Mouse (Mus musculus) fat pad, adult 2 months (tissue): Measurements from ENCODE around the gene Ghrhr.

ENCODE experiments used
- DNase-seq: peaks from one replicate; pipeline ENCODE4 v3.0.0-alpha.2; 2011; ENCODE audit warnings: low read depth, low spot score; ENCODE audit errors: extremely low read depth

Gene Ghrhr

GRCm38 (mm10) chr6:55376076-55376475 is at the start of gene Ghrhr:
Gene Ghrhr, plus strand, starts transcription at chr6:55376295.
- DNase-seq: no peak

DNA sequence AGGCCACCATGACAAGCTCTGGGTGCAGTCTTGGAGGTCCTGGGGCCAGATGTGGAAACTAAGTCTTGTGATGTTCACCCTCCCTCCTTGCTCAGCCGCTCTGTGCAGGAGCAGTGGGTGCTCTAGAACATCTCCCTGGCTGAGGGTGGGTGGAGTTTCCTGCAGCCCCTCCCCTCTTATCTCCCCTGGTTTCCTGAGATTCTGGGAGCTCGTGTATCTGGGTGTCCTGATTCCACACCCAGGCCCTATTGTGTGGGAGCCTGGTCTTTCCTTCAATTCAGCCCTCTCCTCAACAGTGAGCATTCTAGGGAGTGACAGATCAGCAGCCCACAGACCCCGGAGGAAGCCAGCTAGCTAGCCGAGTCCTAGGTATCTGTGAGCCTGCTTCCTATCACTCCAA is 49.8 kb upstream of the Ghrhr start:
- DNase-seq: no peak

DNA sequence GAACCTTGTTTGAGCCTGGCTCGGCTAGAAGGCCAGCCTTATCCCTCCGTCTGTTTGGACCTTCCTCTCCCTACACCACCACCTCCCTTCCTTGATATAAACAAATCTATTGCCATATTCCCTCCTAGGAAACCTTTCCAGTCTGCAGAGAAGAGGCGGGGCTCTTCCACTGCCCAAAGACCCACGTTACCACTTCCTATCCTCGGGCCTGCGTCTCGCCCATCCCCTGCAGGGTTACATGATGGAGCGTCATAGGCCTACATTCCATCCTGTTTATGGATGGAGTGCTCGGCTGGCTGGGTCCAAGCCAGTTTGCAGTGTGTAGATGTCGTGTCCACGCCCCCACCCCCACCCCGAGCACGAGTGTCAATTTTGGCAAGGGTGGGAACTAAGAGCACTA is 48.8 kb upstream of the Ghrhr start:
- no peak for DNase-seq

GRCm38 (mm10) chr6:55328179-55328578 is 47.9 kb upstream of the Ghrhr start:
- no peak for DNase-seq

- no peak for DNase-seq
Observed at GRCm38 (mm10) chr6:55331315-55331714, 44.8 kb upstream of the Ghrhr start.

DNA sequence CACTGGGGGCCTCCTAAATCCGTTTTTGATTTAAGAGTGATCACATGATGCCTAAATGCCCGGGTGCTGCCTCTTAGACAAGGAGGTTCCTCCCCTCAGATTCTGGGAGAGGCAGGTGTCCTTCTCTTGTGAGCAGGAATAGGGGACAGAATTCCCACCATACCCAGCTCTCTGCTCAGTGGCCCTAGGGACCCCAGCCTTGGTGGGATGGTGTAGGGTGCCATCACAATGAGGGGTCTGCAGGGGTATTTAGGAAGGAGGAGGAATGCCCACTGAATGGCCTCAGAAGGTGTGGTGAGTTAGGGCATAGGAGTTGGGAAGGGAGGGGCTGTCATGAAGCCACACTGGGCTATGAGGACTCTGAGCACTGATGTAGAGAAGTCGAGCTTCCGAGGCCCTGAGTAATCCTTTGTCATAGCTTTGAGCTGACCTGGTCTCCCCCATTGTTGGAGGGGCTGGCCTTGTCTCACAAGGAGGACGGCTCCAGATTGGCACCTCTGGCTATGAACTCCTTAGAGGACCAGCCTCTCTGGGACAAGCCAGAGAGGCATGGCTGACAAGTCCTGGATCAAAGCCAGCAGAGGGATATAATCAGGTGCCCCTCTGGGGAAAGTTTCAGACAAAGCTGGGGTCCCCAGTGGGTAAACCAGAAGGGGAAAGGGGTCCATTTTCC is 43.9 kb upstream of the Ghrhr start:
- DNase-seq: no peak

DNA sequence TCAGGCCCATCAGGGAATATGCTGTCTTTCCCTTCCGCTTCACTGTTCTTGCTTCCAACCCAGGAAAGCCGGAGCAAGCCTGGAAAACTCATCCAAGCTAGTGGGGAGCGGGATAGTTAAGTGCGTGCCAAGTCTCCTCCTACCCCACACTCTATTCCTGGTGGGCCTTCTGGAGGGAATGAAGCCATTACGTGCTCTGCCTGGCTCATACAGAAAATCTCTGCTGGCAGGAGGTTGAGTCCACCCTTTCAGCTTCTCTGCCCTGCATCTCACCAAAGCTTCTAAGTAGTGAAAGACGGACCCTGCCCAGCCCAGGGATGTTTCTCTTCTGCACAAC is 43.4 kb upstream of the Ghrhr start:
- DNase-seq: no peak

- no peak for DNase-seq
Observed at GRCm38 (mm10) chr6:55335989-55336514, 40.0 kb upstream of the Ghrhr start, which contains the start of gene Aqp1. Gene Aqp1, plus strand, starts transcription at chr6:55336432.

DNA sequence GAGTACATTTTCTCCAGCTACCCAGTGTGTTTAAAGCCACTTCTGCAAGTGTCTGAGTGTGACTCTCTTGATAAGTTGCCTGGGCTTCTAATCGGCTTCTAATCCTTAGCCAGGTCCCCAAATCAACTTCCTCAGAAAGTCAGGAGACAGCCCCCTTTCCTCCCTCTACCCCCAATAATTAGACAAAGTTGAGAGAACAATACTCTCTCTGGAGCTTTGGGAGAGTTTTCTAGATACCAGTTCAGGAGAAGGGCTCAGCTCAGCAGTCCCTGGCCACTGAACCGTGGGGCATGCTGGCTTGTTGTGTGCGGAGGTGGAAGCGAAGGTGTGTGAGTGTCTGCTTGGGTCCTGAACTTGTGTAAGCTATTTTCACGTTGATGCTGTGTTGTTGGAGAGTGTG is 38.9 kb upstream of the Ghrhr start:
- no peak for DNase-seq

DNA sequence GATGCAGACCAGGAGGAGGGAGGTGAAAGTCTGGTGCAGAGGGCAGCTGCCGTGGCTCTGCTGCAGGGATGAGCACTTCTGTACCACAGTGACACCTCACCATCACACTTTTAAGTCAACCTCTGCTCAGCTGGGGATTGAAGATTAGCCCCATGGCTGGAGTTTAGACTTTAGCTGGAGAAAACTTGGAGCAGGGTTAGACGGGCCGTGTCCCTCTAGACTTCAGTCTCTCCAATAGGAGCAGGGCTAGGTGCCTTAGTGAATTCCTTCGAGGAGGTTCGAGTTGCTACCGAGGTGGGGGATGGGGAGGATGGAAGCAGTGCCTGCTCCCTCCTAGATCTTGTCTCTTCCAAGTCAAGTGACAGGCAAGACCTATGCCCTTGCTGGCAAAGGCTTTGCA is 38.0 kb upstream of the Ghrhr start:
- no peak for DNase-seq

DNA sequence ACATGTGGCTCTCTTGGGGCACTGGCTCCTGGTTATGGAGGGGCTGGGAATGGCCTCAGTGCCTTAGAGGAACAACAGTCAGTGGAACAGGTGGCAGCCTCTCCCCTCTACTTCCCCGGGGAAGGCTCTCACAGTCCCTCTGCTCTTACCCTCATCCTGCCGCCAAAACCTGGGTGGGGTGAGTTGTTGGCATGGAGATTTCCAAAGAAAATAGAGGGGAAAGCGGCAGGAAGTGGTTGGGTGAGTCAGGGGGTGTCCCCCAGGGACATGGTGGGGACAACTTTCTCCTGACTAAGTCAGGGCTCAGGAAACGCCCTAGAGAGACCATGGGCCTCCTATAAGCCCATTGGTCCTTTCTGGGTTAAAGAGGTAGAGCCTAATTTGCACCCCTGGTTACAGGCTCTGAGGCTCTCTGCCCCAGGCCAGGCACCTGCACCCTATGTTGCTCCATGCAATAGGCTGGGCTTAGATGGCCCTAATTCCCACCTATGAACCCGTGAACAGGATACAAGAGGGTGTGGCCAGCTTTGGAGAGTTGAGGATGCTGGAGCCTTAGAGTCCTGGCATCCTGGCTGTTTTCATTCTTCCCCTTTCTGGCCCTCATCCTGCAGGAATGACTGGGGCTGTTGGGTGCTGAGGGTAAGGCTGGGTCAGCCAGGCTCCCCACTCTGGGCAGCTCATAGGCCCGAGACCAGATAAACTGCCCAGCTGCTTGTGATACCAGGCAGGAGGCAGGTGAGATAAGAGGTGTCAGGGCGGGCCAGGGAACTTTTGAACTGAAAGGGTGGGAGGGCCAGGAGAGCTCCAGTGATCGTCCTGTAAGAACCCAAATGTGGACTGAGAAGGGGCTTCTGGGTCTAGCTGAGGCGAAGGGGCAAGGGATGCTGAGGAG is 36.9 kb upstream of the Ghrhr start:
- no peak for DNase-seq

- no peak for DNase-seq
Observed at GRCm38 (mm10) chr6:55341688-55342087, 34.4 kb upstream of the Ghrhr start.

GRCm38 (mm10) chr6:55342328-55342727 is 33.8 kb upstream of the Ghrhr start:
- DNase-seq: no peak

- DNase-seq: no peak
Observed at GRCm38 (mm10) chr6:55343446-55343845, 32.6 kb upstream of the Ghrhr start.

DNA sequence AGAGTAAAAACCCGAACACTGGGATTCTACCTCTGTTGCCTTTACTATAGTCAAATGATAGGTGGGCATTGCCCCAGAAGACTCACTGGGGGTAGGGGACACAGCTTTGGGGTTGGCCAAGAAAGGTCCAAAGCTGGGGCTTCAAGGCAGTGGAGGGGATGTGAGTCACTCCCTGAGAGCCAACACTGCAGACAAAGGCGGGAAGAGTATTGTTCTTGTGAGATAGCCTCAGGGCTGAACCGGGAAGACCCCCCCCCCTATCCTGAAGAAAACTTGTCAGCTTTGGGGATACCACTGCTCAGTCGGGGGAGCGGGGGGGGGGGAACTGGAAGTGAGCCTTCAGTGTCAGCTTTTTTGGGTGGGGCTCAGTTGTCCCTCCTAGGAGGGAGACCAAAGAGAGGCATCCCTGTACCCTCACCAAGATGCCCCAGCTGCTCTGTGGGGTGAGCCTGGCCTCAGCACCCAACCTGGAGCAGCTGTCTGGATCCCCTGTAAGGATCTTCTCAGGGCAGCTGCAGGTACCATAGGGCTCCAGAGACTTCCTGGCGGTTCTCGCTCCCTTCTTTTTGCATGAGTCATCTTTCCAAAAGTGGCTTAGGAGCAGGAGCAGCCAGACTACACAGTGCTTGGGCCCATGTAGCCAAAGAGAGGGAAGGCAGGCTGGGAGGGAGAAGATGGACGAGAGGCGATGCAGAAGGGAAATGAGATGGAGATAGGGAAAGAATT is 31.6 kb upstream of the Ghrhr start:
- DNase-seq: no peak

GRCm38 (mm10) chr6:55345264-55345663 is 30.8 kb upstream of the Ghrhr start:
- no peak for DNase-seq

- no peak for DNase-seq
Observed at GRCm38 (mm10) chr6:55346491-55346890, 29.6 kb upstream of the Ghrhr start.

DNA sequence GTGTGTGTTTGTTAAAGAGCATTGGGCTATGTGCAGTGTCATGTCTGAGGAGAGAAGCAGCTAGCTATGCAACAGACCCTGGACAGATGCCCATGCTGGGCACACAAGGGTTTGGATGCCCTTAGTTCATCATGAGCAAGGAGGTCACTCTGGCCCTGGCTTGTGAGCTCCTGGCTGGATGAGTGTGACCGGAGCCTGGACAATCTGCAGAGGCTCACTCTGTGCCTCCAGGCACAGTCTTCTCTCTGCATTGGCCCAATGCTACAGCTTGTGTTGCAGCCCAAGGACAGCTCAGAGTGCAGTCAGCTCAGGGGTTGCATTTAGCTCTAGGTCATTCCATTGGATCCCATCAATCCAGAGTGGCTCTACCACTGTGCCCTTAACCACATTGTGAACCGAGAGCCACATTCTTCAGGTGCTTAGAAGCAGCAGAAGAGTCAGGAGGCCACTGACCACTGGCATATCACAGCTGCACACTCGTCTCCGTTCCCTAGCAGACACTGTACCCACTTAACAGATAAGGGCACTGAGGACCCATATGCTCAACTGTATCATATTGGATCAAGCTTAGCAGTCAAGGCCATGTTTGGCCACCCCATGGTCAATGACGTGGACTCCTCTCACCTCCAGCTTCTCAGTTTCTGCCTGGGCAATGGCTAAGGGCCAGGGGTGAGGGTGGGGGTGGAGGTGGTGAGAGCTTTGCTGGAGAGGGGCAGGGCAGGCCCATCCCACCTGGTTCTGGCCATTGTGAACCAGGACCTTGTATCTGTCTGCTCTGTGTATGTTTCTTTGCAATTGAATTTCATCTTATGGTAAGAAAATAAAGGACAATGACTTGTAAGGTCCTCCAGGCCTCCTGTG is 28.2 kb upstream of the Ghrhr start:
- DNase-seq: no peak

- no peak for DNase-seq
Observed at GRCm38 (mm10) chr6:55349231-55349630, 26.9 kb upstream of the Ghrhr start.

DNA sequence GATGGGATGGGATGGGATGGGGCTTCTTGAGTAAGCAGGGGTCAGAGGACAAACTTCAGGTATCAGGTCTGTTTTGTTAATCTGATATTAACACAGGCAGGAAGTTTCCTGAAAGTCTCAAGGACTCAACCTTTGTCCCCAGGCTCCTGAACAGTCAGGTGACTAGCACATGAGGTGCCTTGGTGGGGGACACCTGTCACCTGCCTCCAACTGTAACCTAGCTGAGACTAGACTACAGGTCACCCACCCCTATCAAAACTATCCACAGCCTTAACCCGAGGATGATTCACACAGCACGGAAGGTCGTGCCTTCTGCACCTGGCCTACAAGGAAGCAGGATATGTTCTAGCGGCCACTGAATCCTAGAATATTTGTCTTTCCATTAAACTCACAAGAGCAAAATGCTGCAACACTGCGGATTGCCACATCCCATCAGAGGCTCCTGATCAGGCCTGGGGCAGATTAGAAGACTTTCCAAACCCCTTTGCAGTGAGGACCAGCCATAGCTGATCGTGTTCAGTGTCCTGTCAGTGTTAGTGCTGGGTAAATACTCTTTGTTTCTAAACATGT is 25.6 kb upstream of the Ghrhr start:
- DNase-seq: no peak
